Comparison of ENCODE assay signal across 10 mouse cellular contexts in genomic region chr2:157875111-157875510, GRCm38 (mm10). TPM values are rescaled to one million over a fixed set of nuclear protein-coding genes. Genes with fewer than 3 reads are reported as not detected.
DNase-seq lines count a peak whose midpoint lies in the region; ATAC-seq and TF ChIP-seq lines count a peak whose summit lies in the region.
"Had no signal": no experiment of that assay in that cellular context is flagged by ENCODE, and none has a peak within 500 bp of the region (broad histone marks: within the 10 kb centered on the region; RNA-seq: fewer than 3 reads in every experiment).

No protein-coding gene starts in this region.

- H3K27me3 ChIP-seq in hindbrain, embryonic 15.5 days, result no peaks in the 10 kb centered on the region
- H3K27me3 ChIP-seq in hindbrain, embryonic 12.5 days, result no peaks in the 10 kb centered on the region
- H3K27me3 ChIP-seq in neural tube, embryonic 13.5 days, result no peaks in the 10 kb centered on the region
- no peaks in the 10 kb centered on the region for H3K27me3 ChIP-seq in forebrain, postnatal 0 days (ENCODE audit: insufficient read depth, low read length)
- no peaks in the 10 kb centered on the region for H3K27me3 ChIP-seq in thymus, adult 2 months (ENCODE audit: control insufficient read depth, insufficient read depth, low read length)

- H3K4me3 ChIP-seq in hindbrain, embryonic 15.5 days, result no peak overlapping the region
- no peak overlapping the region for H3K4me3 ChIP-seq in hindbrain, embryonic 12.5 days
- H3K4me3 ChIP-seq in neural tube, embryonic 13.5 days, result no peak overlapping the region
- no peak overlapping the region for H3K4me3 ChIP-seq in forebrain, postnatal 0 days (ENCODE audit: low read depth, low read length)
- no peak overlapping the region for H3K4me3 ChIP-seq in thymus, adult 2 months (ENCODE audit: control insufficient read depth, insufficient read depth, low read length)

- no peak overlapping the region for H3K4me2 ChIP-seq in hindbrain, embryonic 15.5 days
- H3K4me2 ChIP-seq in hindbrain, embryonic 12.5 days (replicated peaks), result no peak overlapping the region
- no peak overlapping the region for H3K4me2 ChIP-seq in neural tube, embryonic 13.5 days
- no peak overlapping the region for H3K4me2 ChIP-seq in forebrain, postnatal 0 days (ENCODE audit: low read depth)
- H3K4me2 ChIP-seq: liver, embryonic 11.5 days had no signal

- H3K9me3 ChIP-seq in hindbrain, embryonic 15.5 days, result no peaks in the 10 kb centered on the region
- no peaks in the 10 kb centered on the region for H3K9me3 ChIP-seq in hindbrain, embryonic 12.5 days (replicated peaks)
- H3K9me3 ChIP-seq in neural tube, embryonic 13.5 days, result no peaks in the 10 kb centered on the region
- no peaks in the 10 kb centered on the region for H3K9me3 ChIP-seq in forebrain, postnatal 0 days (ENCODE audit: low read length)

- no peak for TF ChIP-seq POLR2A in thymus, adult 2 months (IDR thresholded peaks at IDR 0.05; ENCODE audit: control insufficient read depth, extremely low read depth, insufficient read depth, low read length, poor library complexity)

- H3K9ac ChIP-seq in hindbrain, embryonic 15.5 days, result no peak overlapping the region
- H3K9ac ChIP-seq in hindbrain, embryonic 12.5 days, result no peak overlapping the region
- H3K9ac ChIP-seq in neural tube, embryonic 13.5 days, result no peak overlapping the region; the same call in 1 of the 2 replicates
- H3K9ac ChIP-seq in forebrain, postnatal 0 days, result 0 out of 2 replicates have a peak overlapping the region, but pooled peaks have one; percentile 3

- H3K4me1 ChIP-seq in hindbrain, embryonic 15.5 days (replicated peaks), result peaks cover 24% of the 10 kb centered on the region
- no peaks in the 10 kb centered on the region for H3K4me1 ChIP-seq in hindbrain, embryonic 12.5 days
- H3K4me1 ChIP-seq in neural tube, embryonic 13.5 days (replicated peaks), result peaks cover 12% of the 10 kb centered on the region; the same call in 1 of the 2 replicates
- H3K4me1 ChIP-seq in forebrain, postnatal 0 days (ENCODE audit: insufficient read depth), result peaks cover 14% of the 10 kb centered on the region; the same call in 1 of the 2 replicates
- H3K4me1 ChIP-seq in thymus, adult 2 months (replicated peaks; ENCODE audit: control insufficient read depth, insufficient read depth, low read length), result no peaks in the 10 kb centered on the region

- 67% methylated on average over 8 of the region's 8 CpGs for WGBS in hindbrain, embryonic 15.5 days
- WGBS in hindbrain, embryonic 12.5 days, result 74% methylated on average over 8 of the region's 8 CpGs
- 80% methylated on average over 8 of the region's 8 CpGs for WGBS in neural tube, embryonic 13.5 days
- WGBS in forebrain, postnatal 0 days, result 42% methylated on average over 8 of the region's 8 CpGs
- 94% methylated on average over 8 of the region's 8 CpGs for WGBS in thymus, adult 2 months

- no peaks in the 10 kb centered on the region for H3K36me3 ChIP-seq in hindbrain, embryonic 15.5 days
- H3K36me3 ChIP-seq in hindbrain, embryonic 12.5 days, result peaks cover 19% of the 10 kb centered on the region
- peaks cover 21% of the 10 kb centered on the region for H3K36me3 ChIP-seq in neural tube, embryonic 13.5 days
- H3K36me3 ChIP-seq in forebrain, postnatal 0 days (ENCODE audit: insufficient read depth), result no peaks in the 10 kb centered on the region
- H3K36me3 ChIP-seq in thymus, adult 2 months (ENCODE audit: control insufficient read depth, insufficient read depth, low read length), result peaks cover 10% of the 10 kb centered on the region

- no peak for ATAC-seq in hindbrain, embryonic 15.5 days (ENCODE audit: low FRiP score, low read depth)
- ATAC-seq in hindbrain, embryonic 12.5 days (ENCODE audit: low FRiP score), result no peak
- no peak for ATAC-seq in neural tube, embryonic 13.5 days (ENCODE audit: low read depth)
- peak; percentile 26 for ATAC-seq in forebrain, postnatal 0 days

- no peak for DNase-seq in neural tube, embryonic 10.5 days (ENCODE audit: extremely low spot score, low spot score)
- peak; percentile 29 for DNase-seq in forebrain, postnatal 0 days
- DNase-seq in skeletal muscle tissue, adult 2 months (ENCODE audit: low read depth, low spot score), result peak; percentile 84
- no peak for DNase-seq in thymus, adult 2 months
- DNase-seq: lung, postnatal 10 days had no signal

- H3K27ac ChIP-seq in hindbrain, embryonic 15.5 days (replicated peaks), result peak overlapping the region; percentile 3; the same call in 1 of the 2 replicates
- no peak overlapping the region for H3K27ac ChIP-seq in hindbrain, embryonic 12.5 days
- peak overlapping the region; percentile 18; the same call in 1 of the 2 replicates for H3K27ac ChIP-seq in neural tube, embryonic 13.5 days (replicated peaks)
- no peak overlapping the region for H3K27ac ChIP-seq in forebrain, postnatal 0 days (ENCODE audit: low read depth, low read length)
- no peak overlapping the region for H3K27ac ChIP-seq in thymus, adult 2 months (ENCODE audit: control insufficient read depth, insufficient read depth, low read length)

- TF ChIP-seq CTCF in forebrain, postnatal 0 days (IDR thresholded peaks at IDR 0.05; ENCODE audit: low read depth), result no peak
- TF ChIP-seq CTCF in thymus, adult 2 months (IDR thresholded peaks at IDR 0.05; ENCODE audit: borderline replicate concordance, control insufficient read depth, extremely low read depth, insufficient read depth, low read length, poor library complexity), result no peak

RNA-seq across cellular contexts. Expression of gene Vstm2l, which starts 39.3 kb away (rescaled TPM):
- 32.5 and 40.0 TPM in 2 replicates for polyA plus RNA-seq in hindbrain, embryonic 15.5 days (2015; fragmentation: Nextera tagmentation; extraction: Ambion mirVana)
- 13.7 and 15.3 TPM in 2 replicates for polyA plus RNA-seq in hindbrain, embryonic 12.5 days (2016; fragmentation: Nextera tagmentation; extraction: Ambion mirVana)
- polyA plus RNA-seq in neural tube, embryonic 13.5 days (2015; fragmentation: Nextera tagmentation; extraction: Ambion mirVana), result 26.2 and 34.3 TPM in 2 replicates
- total RNA-seq in forebrain, postnatal 0 days (2014; rRNA removed), result 90.0 and 113 TPM in 2 replicates
- polyA plus RNA-seq in forebrain, postnatal 0 days (2015; fragmentation: Nextera tagmentation; extraction: Ambion mirVana), result 21.5 and 25.9 TPM in 2 replicates
- 0.11 and 0.36 TPM in 2 replicates for polyA plus RNA-seq in thymus, adult 2 months (2012; rRNA removed)
- polyA plus RNA-seq: heart, embryonic 14.5 days had no signal

Comparison
In these comparisons a context has a peak if more than half of its experiments do, and no peak if none do; other contexts are left out.
1. H3K27ac ChIP-seq: peak in hindbrain, embryonic 15.5 days (single experiment) and neural tube, embryonic 13.5 days (single experiment); none in hindbrain, embryonic 12.5 days (single experiment), forebrain, postnatal 0 days (single experiment) and thymus, adult 2 months (single experiment).
2. DNase-seq: peak in forebrain, postnatal 0 days (single experiment) and skeletal muscle tissue, adult 2 months (single experiment); none in neural tube, embryonic 10.5 days (single experiment) and thymus, adult 2 months (single experiment).
3. RNA of gene Vstm2l, which starts 39.3 kb away (polyA plus RNA-seq): 32.5 to 40.0 TPM in hindbrain, embryonic 15.5 days, 26.2 to 34.3 TPM in neural tube, embryonic 13.5 days, 21.5 to 25.9 TPM in forebrain, postnatal 0 days and 13.7 to 15.3 TPM in hindbrain, embryonic 12.5 days; 0.11 to 0.36 TPM in thymus, adult 2 months; every median in the first group is over 10 times any median in the second.